Mouse (Mus musculus) effector memory CD4-positive, alpha-beta T cell, adult 7 months (primary cell): ENCODE measurements around the gene Gm12355. TPM values are rescaled to one million over a fixed set of nuclear protein-coding genes. Genes with fewer than 3 reads are reported as not detected.

ENCODE experiments used
- polyA plus RNA-seq: library from polyadenylated mRNA; unstranded; fragments of 100-300 nt; shearing (Covaris generic); gene quantifications from one replicate; pipeline ENCODE4 v1.2.1, GENCODE M21; 2017

Gene Gm12355
- 2.6 TPM for polyA plus RNA-seq

GRCm38 (mm10) chr11:98625611-98626410 is at the start of gene Gm12355, which contains the start of gene Gsdma3:
Gene Gm12355 (minus strand): TSS chr11:98625661.
Gene Gsdma3 (plus strand): TSS chr11:98626360.

GRCm38 (mm10) chr11:98664091-98664490 is 38.6 kb upstream of the Gm12355 start, which contains the start of gene Gsdma:
Gene Gsdma (plus strand): TSS chr11:98664351.

GRCm38 (mm10) chr11:98646459-98646858 is 21.0 kb upstream of the Gm12355 start, which contains the start of gene Gsdma2:
Gene Gsdma2 (plus strand): TSS chr11:98646759.

GRCm38 (mm10) chr11:98597991-98598390 is 27.5 kb downstream of the Gm12355 start, which contains the start of gene Lrrc3c:
Gene Lrrc3c (plus strand): TSS chr11:98598291.

GRCm38 (mm10) chr11:98586892-98587563 is 38.4 kb downstream of the Gm12355 start, which contains the start of gene Ormdl3:
Gene Ormdl3 (minus strand): TSS chr11:98587368.

Other genes with a start within 250 kb of the Gm12355 start
- gene Tcap, start 241.8 kb downstream of the Gm12355 start, polyA plus RNA-seq, result not detected
- not detected for gene Pnmt, start 239.2 kb downstream of the Gm12355 start, polyA plus RNA-seq
- 13.1 TPM for gene Pgap3, start 225.2 kb downstream of the Gm12355 start, polyA plus RNA-seq
- gene Erbb2, start 213.2 kb downstream of the Gm12355 start, polyA plus RNA-seq, result not detected
- 129 TPM for gene Mien1, start 186.7 kb downstream of the Gm12355 start, polyA plus RNA-seq
- 72.0 TPM for gene Grb7, start 179.3 kb downstream of the Gm12355 start, polyA plus RNA-seq
- 129 TPM for gene Ikzf3, start 79.6 kb downstream of the Gm12355 start, polyA plus RNA-seq
- 2.9 TPM for gene Zpbp2, start 74.6 kb downstream of the Gm12355 start, polyA plus RNA-seq
- 45.7 TPM for gene Ormdl3, start 38.3 kb downstream of the Gm12355 start, polyA plus RNA-seq
- not detected for gene Lrrc3c, start 27.4 kb downstream of the Gm12355 start, polyA plus RNA-seq
- not detected for gene Gsdma3, start 699 bp upstream of the Gm12355 start, polyA plus RNA-seq
- gene Gsdma2, start 21.1 kb upstream of the Gm12355 start, polyA plus RNA-seq, result 0.93 TPM
- gene Gsdma, start 38.7 kb upstream of the Gm12355 start, polyA plus RNA-seq, result not detected
- 103 TPM for gene Psmd3, start 56.9 kb upstream of the Gm12355 start, polyA plus RNA-seq
- not detected for gene Csf3, start 75.6 kb upstream of the Gm12355 start, polyA plus RNA-seq
- 36.1 TPM for gene Med24, start 103.8 kb upstream of the Gm12355 start, polyA plus RNA-seq
- 3.1 TPM for gene Thra, start 115.0 kb upstream of the Gm12355 start, polyA plus RNA-seq
- gene Nr1d1, start 149.7 kb upstream of the Gm12355 start, polyA plus RNA-seq, result 12.2 TPM
- 16.8 TPM for gene Msl1, start 169.9 kb upstream of the Gm12355 start, polyA plus RNA-seq
- gene Casc3, start 179.2 kb upstream of the Gm12355 start, polyA plus RNA-seq, result 81.7 TPM
- not detected for gene Rapgefl1, start 211.1 kb upstream of the Gm12355 start, polyA plus RNA-seq
- 3.4 TPM for gene Wipf2, start 238.0 kb upstream of the Gm12355 start, polyA plus RNA-seq